Mouse (Mus musculus) frontal cortex, adult 2 months (tissue): ENCODE data around the gene Btk. TPM values are rescaled to one million over a fixed set of nuclear protein-coding genes. Genes with fewer than 3 reads are reported as not detected.
A peak's percentile ranks its signal among the peaks of the same experiment; 100 is the strongest.

Source experiments
- DNase-seq, 2 experiments: peaks; one replicate each; pipeline ENCODE4 v3.0.0; 2022; ENCODE audit warnings: low spot score in 1 of 2; ENCODE audit errors: extremely low spot score in 1 of 2
- polyA plus RNA-seq: library from polyadenylated mRNA; depleted of rRNA; stranded (reverse); fragments of >200 nt; gene quantifications from 2 replicates; pipeline ENCODE4 v1.2.3, GENCODE M21; 2012; rRNA removed

Btk gene
- polyA plus RNA-seq, result 0.76 and 1.3 TPM in 2 replicates

DNA sequence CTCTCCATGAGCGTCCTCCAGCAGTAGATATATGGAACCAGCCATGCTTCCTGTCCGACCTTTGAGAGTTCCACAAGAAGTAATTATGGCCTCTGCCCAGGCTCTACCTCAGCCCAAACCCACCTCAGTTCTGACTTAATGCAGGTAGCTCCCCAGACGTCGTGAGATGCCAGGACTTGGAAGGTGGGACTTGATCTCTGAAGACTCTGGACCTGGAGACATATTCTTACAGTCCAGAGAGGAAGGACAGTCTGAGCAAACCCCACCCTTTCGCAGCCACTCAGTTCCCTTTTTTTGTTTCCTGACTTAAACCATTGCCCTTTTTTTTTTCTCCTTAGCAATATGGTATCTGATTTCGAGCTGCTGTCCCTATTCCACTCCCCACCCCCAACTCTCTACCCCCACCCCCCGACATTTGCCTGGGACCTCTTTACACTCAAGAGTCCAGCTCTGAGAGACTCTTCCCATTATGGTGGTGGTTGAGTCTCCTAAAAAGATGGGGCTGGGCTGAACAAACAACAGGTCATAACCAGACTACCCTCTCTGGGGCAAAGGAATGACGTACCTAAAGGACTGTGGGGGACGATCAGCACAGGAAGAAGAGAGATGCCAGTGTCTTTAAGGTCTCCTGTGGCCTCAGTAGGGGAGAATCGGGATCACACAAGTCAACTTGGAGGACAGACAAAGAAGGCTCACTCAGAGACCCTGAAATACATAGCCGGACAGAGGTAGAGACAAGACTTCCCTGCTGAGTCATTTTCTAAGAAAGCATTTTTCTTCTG, at the start of gene Btk:
Gene Btk (minus strand): TSS at position 683 of the 782 bp plus-strand sequence.
- DNase-seq, result no peak

- DNase-seq, result no peak
These were observed 49.3 kb upstream of the Btk start for GRCm38 (mm10) chrX:134632710-134633109.

DNA sequence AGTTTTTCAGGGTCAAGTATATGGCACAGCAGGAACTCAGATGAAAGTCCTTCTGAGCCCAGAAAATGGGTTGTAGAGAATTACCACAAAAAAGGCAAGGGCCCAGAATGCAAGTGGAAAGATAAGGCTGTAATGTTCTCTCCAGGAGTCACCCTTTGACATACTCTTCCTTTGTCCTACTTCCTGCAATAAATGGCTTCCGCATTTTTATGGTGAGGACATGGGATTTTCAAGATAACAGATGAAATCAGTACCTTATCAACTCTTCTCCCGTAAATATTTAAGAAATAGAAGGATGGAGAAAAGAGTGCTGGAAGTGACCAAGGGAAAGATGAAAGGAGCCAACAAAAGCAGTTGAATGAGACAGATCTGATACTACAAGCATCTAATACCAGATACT, 44.8 kb upstream of the Btk start:
- no peak for DNase-seq

DNA sequence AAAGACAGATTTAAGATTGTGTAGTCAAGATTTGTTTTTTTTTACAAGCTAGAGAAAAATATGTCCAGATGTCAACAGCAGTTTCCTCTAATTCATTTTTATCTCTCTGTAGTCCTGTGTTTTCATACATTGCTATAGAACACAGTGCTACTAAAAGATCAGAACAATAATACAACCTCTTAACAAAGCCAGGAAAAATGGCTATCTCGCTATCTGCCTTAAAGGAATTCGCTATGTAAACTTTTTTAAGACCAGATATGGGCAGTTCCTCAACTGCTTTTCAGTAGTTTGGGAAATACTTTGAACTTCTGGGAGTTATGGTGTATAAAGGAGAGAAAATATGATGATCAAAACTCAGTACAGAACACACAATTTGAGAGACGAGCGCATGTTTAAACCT, 40.0 kb upstream of the Btk start:
- DNase-seq, result no peak

GRCm38 (mm10) chrX:134621685-134622084, 38.3 kb upstream of the Btk start:
- DNase-seq, result no peak

DNA sequence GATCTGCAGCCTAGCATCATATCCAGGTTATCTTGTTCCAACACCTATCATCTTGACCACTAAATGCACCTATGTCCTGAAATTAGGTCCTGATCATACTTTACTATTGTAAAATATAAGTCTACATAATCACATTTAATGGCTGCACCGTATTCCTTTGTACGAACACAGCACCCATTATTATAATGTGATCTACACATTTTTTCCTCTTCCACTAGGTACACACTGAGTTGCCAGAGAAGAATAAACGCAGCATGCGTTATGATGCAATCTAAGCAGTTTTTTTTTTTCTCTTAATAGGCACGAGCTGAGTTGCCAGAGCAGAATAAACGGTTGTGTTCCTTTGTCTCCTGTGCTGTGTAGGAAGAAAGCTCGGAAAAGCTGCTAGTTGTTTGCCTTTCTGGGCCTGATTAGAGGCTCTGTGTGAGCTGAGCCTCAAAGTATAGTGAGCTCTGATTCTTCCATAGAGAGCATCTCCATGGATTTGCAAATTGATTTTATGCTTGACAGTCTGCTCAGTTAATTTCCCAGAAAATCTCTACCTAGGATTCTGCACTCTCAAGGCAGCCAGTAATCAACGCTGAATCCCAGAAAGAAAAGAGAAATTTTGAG, 37.0 kb upstream of the Btk start:
- DNase-seq, result no peak

- no peak for DNase-seq
These were observed 36.3 kb upstream of the Btk start for GRCm38 (mm10) chrX:134619695-134620094.

- no peak for DNase-seq
These were observed 30.9 kb upstream of the Btk start for GRCm38 (mm10) chrX:134614306-134614705.

GRCm38 (mm10) chrX:134612285-134612959, 29.1 kb upstream of the Btk start:
- DNase-seq, result peak in 1 of 2 experiments; percentile 13

- DNase-seq, result no peak
These were observed 27.6 kb upstream of the Btk start for GRCm38 (mm10) chrX:134610984-134611383.

DNA sequence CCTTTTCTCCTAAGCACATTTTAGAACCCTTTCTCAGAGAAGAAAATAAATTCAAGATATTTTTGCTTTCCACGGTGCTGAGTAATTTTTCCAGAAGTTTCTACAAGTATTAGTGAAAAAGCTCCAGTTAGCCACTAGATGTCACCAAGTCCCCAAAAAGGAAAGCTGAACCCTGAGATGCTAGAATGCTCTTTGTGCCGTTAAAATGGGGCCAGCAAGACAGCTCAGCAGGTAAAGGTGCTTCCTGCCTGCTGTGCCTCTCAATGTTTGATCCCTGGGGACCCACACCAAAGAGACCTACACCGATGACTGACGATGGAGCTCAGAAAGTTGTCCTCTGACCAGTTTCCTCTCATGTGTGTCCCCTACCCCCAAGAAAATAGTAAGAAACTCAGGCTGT, 26.1 kb upstream of the Btk start:
- DNase-seq, result peak in 1 of 2 experiments; percentile 48

DNA sequence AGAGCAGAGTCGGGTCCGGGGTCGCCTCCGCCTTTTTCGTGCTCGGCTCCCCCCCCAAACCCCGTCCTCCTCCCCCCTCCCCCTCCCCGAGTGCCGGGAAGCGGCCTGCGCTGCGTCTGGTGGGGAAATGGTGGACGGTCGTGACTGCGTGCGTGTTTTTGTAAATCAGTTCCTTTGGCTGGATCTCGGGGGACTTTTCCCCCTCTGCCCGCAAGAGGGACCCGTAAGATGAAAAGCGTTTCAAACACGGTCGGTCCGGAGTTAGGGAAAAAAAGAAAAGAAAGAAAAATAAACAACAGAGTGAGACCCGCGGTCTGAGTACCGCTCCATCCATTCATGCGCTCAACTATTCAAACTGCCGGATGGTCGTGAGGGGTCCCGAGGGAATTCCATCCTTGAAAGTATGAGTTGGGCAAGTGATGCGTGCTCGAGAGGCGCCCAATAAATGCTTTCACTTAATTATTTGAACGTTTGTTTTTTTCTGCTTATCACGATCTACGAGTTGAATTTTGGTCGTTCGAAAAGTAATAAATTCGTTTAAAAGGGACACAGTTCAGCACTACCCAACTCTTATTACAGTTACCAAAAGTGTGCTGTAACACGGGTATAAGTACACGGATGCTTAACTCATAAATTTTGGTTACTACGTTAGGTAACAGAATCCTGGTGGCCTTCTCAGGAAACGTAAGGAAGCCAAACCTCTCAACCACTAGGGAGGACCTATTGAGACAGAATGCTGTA, 18.2 kb upstream of the Btk start:
- no peak for DNase-seq

DNA sequence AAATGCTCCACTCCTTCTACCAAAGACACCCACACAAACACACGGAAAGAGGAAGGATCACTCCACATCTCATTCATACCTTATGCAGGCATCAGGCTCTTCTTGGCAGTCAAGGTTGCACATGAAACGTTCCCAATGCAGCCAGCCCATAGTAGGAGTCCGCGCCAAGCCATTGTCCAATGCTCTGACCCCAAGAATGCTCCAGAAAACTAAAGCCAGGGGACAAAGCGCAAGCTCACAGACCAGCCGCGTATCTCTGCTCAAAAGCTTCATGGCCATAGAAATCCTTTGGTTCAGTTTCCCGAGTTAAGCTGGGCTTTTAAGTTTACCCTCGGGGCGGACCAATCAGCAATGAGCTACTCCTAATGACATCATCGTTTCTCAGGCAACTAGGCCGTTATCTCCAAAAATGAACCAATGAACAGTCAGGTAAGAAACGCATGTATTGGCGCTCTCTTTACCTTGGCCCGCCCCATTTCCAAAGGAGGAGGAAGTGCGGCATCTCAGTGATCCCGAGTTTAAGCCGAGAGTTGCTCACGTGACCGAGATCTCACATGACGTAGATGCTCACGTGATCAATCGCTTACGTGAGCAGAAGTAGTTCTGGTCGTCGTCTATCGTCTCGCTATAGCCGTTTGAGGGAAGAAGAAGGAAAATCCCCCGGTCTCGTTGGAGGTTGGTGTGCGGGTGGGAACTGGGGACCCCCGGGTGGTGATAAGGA, 17.4 kb upstream of the Btk start, which contains the start of the genes Gla and Hnrnph2:
Gene Gla (minus strand): TSS at position 467 of the 721 bp plus-strand sequence.
Gene Hnrnph2 (plus strand): TSS at position 521 of the 721 bp plus-strand sequence.
- DNase-seq, result peak; percentile 93 to 95

DNA sequence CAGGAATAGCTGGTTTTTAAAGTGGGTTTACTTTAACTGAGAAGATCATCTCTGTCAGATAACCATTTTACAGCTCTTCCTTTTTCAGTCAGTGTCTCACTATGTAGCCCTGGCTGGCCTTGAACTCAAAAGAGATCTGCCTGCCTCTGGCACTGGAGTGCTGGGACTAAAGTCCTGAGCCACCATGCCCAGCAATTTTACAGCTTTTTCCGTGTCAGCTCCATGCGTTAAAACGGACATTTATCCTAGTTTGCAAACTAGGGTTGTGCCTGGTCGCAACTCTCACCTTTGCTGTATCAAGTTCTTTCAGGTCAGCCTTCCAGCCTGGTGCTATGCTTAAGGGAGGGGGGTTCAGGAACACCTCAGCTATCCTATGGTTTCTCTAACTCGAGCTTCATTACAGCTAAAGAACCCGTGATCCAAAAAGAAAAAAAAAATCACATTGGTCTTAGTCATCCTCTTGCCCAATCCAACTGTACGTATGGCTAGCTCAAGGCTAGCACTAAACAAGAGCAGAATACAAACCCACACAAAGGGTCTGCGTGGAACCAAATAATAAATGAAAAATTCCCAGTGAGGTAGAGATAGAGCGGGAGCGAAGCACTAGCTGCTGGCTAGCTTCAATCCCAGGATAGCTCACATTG, 16.7 kb upstream of the Btk start:
- DNase-seq, result peak in 1 of 2 experiments; percentile 5

DNA sequence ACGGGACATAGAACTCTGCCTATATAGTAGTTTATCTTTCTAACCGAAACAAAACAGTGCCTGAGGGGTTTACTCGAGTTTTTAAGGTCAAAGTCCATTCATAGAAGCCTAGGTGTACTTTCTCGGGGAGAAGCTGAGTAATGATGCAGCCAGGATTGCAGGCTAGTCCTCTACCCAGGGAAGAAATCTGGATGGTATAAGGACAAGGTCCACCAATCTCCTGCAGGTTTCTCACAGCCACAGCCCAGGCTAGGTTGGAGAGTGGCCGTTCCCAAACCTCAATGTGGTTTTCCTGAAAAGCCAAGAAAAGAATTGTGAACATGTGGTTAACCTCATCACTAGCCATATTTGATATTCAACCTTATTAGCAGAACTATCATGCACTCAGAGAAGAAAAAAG, 6.5 kb upstream of the Btk start:
- no peak for DNase-seq

- DNase-seq, result no peak
These were observed 5.6 kb upstream of the Btk start for GRCm38 (mm10) chrX:134588997-134589396.

GRCm38 (mm10) chrX:134588261-134588660, 4.9 kb upstream of the Btk start:
- DNase-seq, result no peak

- no peak for DNase-seq
These were observed 3.1 kb upstream of the Btk start for GRCm38 (mm10) chrX:134586447-134586846.
